Mouse (Mus musculus) thymus, adult 18-20 months (tissue): Measurements from ENCODE around the gene Rcor1.
A peak's percentile ranks its signal among the peaks of the same experiment; 100 is the strongest.

Experiments used
- DNase-seq, 2 experiments: peaks; one replicate each; pipeline ENCODE4 v3.0.0; 2022; ENCODE audit warnings: mixed read lengths in 2 of 2

The Rcor1 gene

DNA sequence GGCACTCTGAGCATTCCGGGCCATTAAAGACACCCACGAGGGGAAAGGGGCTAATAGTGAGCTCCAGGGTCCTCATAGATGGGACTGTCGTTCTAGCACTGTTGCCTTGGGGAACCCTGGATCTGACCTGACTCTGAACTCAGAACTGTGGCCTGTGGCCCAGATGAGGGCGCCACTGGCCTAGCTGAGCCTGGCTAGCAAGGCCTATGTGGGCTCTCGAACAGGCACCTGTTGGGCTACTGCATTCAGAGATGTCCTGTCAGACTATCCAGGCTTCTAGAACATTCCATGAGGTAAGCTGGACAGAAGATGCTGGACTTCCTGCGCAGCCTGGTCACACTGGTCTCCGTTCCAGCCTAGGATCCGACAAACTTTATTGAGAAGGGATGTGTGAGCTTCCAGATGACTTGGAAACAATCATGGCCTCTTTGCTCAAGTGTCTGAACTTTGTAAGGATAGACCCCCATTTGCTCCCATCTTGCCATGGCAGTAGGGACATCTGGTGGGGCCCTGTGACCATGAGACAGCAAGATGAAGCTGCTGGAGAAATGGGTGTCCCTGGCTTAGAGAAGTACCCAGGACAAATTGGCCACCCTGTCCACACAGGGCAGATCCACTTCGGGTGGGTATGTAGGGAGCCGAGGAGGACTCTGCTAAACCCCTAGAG, 126.1 kb downstream of the Rcor1 start:
- DNase-seq: peak; percentile 32 to 43
